Mouse (Mus musculus): ENCODE data around the gene Zfp646. TPM values are rescaled to one million over a fixed set of nuclear protein-coding genes. Genes with fewer than 3 reads are reported as not detected.

The Zfp646 gene
- polyA plus RNA-seq, 1 experiment, result 27.2 TPM

DNA sequence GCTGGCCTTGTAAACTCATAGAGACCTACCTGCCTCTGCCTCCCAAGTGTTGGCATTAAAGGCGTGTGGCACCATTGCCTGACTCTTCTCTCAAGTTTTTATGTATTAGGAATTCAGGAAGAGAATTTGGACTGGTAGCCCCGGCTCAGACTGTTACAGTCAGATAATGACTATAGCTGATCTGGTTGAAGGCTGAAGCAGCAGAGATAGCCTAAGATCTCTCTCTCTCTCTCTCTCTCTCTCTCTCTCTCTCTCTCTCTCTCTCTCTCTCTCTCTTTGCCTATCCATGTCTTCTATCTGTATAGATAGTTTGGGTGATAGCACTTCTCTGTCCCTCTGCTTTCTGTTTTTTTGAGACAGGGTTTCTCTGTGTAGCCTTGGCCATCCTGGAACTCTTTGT is 25.8 kb downstream of the Zfp646 start:
- no peak overlapping the region for H3K27ac ChIP-seq (ENCODE audit: insufficient read depth, low read length)
- WGBS, result 88% methylated on average over 2 of the region's 2 CpGs
- DNase-seq (ENCODE audit: low read depth in 1 of 2, low spot score in 2 of 2), result no peak
- no peaks in the 10 kb centered on the region; the same call in 1 of the 2 replicates for H3K4me1 ChIP-seq (ENCODE audit: control insufficient read depth, insufficient read depth, insufficient read length)
- H3K4me3 ChIP-seq (ENCODE audit: extremely low read depth, insufficient read depth, insufficient read length), result no peak overlapping the region
- no peaks in the 10 kb centered on the region for H3K27me3 ChIP-seq (ENCODE audit: control insufficient read depth, insufficient read depth, low read length)
- TF ChIP-seq CTCF (IDR thresholded peaks at IDR 0.05; ENCODE audit: extremely low read depth, insufficient read depth, insufficient read length, insufficient replicate concordance) (no peak), POLR2A (IDR thresholded peaks at IDR 0.05; ENCODE audit: low read depth, low read length) (no peak)
- peaks cover 3% of the 10 kb centered on the region for H3K36me3 ChIP-seq (ENCODE audit: control insufficient read depth, insufficient read depth, low read length)

DNA sequence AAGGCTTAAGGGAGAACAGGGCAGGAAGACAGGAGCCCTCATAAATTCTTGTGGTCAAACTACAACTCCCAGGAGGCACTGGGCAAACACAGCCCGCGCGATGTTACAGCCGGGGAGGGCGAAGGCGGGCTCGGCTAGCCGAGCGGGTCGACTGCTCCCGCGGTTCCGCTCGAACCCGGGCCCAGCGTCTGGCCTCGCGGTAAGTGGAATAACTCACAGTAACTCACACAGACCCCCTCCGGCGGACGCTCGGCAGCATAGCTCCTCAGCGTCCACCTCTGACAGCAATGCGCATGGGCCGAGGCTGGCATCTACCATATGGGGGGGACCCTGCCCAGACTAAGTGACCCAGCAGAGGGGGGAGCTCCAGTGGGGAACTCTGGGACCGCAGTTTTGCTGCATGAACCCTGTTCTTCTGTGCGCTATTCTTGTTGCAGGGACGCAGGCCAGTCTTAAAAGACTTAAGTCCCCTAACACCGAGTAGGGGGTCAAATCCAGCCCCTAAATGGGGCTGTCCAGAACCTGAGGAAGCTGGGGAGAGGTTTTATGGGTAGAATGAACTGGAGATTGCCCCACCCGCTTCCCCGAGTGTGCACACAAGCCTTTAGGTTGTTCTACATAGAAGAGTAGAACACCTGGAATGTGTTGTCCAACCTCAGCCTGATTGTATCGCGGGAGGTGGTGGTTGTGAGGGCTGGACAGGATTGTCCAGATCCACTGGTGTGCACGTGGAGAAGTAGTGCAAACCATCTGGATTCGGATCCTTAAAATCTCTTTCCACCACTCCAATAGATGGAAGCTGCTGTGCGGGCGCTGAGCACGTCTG is 28.2 kb downstream of the Zfp646 start, which contains the start of gene Bckdk:
TSS of gene Bckdk (plus strand) at position 112 of the 826 bp plus-strand sequence.
- Histone ChIP-seq H3K27me3 (ENCODE audit: control insufficient read depth, insufficient read depth, low read length) (no peaks in the 10 kb centered on the region), H3K4me1 (ENCODE audit: control insufficient read depth, insufficient read depth, insufficient read length) (no peaks in the 10 kb centered on the region; the same call in 1 of the 2 replicates), H3K4me3 (ENCODE audit: extremely low read depth, insufficient read depth, insufficient read length) (peak within 1 kb of the TSS; percentile 77), H3K27ac (ENCODE audit: insufficient read depth, low read length) (peak within 1 kb of the TSS; percentile 60), H3K36me3 (ENCODE audit: control insufficient read depth, insufficient read depth, low read length) (peaks cover 19% of the 10 kb centered on the region)
- TF ChIP-seq CTCF (IDR thresholded peaks at IDR 0.05; ENCODE audit: extremely low read depth, insufficient read depth, insufficient read length, insufficient replicate concordance) (no peak), POLR2A (IDR thresholded peaks at IDR 0.05; ENCODE audit: low read depth, low read length) (peak; percentile 63)
- WGBS, result 6% methylated on average over 38 of the region's 38 CpGs
- DNase-seq (ENCODE audit: low read depth in 1 of 2, low spot score in 2 of 2), result peak in 1 of 2 experiments; percentile 70

DNA sequence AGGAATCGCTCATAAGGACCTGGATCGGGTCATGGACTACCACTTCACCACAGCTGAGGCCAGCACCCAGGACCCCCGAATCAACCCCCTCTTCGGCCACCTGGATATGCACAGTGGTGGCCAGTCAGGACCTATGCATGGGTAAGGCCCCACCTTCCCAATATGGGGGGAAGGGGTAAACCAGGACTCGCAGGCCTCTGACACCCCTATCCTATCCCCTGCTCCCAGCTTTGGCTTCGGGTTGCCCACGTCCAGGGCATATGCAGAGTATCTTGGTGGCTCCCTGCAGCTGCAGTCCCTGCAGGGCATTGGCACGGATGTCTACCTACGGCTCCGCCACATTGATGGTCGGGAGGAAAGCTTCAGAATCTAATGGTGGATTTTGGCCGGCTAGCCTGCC is 31.9 kb downstream of the Zfp646 start:
- 95% methylated on average over 12 of the region's 12 CpGs for WGBS
- Histone ChIP-seq H3K4me1 (ENCODE audit: control insufficient read depth, insufficient read depth, insufficient read length) (no peaks in the 10 kb centered on the region; the same call in 1 of the 2 replicates), H3K36me3 (ENCODE audit: control insufficient read depth, insufficient read depth, low read length) (peaks cover 19% of the 10 kb centered on the region), H3K4me3 (ENCODE audit: extremely low read depth, insufficient read depth, insufficient read length) (no peak overlapping the region), H3K27me3 (ENCODE audit: control insufficient read depth, insufficient read depth, low read length) (no peaks in the 10 kb centered on the region), H3K27ac (ENCODE audit: insufficient read depth, low read length) (no peak overlapping the region)
- TF ChIP-seq POLR2A (IDR thresholded peaks at IDR 0.05; ENCODE audit: low read depth, low read length), result no peak
- TF ChIP-seq CTCF (IDR thresholded peaks at IDR 0.05; ENCODE audit: extremely low read depth, insufficient read depth, insufficient read length, insufficient replicate concordance), result no peak
- DNase-seq (ENCODE audit: low read depth in 1 of 2, low spot score in 2 of 2), result no peak

DNA sequence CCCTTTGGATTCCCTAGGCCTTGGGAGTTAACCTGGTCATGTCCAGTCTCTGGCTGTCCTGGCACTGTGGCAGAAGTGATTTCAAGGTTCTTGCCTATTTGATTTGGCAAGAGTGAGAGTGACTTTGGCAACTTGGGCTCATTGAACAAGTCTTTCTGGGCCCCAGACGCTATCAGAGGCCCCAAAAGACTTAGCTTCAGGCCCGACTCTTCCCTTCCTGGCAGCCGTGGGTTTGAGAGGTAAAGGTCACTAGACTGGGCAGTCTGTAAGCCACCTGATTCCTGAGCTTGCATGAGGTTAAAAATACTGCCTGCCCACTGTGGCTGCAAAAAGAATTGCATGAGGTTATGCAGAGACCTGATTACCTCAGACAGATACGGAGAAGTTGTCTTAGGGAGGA is 32.6 kb downstream of the Zfp646 start:
- Histone ChIP-seq H3K36me3 (ENCODE audit: control insufficient read depth, insufficient read depth, low read length) (peaks cover 19% of the 10 kb centered on the region), H3K4me1 (ENCODE audit: control insufficient read depth, insufficient read depth, insufficient read length) (no peaks in the 10 kb centered on the region; the same call in 1 of the 2 replicates), H3K27ac (ENCODE audit: insufficient read depth, low read length) (no peak overlapping the region), H3K27me3 (ENCODE audit: control insufficient read depth, insufficient read depth, low read length) (no peaks in the 10 kb centered on the region), H3K4me3 (ENCODE audit: extremely low read depth, insufficient read depth, insufficient read length) (no peak overlapping the region)
- TF ChIP-seq CTCF (IDR thresholded peaks at IDR 0.05; ENCODE audit: extremely low read depth, insufficient read depth, insufficient read length, insufficient replicate concordance) (no peak), POLR2A (IDR thresholded peaks at IDR 0.05; ENCODE audit: low read depth, low read length) (no peak)
- DNase-seq (ENCODE audit: low read depth in 1 of 2, low spot score in 2 of 2), result no peak
- 89% methylated on average over 4 of the region's 4 CpGs for WGBS

DNA sequence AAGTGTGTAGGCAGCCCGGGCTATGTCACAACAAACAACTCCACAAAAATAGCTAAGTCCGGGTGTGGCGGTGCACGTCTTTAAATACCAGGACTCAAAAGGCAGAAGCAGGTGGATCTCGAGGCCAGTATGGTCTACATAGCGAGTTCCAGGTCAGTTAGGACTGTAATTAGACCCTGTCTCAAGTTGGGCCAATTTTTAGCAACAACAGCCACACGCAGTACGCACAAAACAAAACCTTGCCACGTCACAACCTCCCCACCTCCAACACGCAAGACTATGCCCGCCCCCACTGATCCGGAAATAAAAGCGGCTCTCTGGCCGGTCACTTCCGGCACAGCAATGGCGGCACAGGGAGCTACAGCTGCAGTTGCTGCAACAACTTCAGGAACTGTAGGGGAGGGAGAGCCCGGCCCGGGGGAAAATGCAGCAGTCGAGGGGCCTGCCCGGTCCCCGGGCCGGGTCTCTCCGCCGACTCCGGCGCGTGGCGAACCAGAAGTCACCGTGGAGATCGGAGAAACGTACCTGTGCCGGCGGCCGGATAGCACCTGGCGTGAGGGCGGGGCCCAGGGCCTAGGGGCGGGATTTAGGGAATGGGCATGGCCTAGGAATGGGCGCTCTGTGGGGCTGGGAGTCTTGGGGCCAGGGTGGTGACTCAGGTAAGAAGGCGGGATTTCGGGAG is 36.3 kb downstream of the Zfp646 start, which contains the start of gene Kat8:
TSS of gene Kat8 (plus strand) at position 327 of the 682 bp plus-strand sequence.
- 2% methylated on average over 40 of the region's 40 CpGs for WGBS

DNA sequence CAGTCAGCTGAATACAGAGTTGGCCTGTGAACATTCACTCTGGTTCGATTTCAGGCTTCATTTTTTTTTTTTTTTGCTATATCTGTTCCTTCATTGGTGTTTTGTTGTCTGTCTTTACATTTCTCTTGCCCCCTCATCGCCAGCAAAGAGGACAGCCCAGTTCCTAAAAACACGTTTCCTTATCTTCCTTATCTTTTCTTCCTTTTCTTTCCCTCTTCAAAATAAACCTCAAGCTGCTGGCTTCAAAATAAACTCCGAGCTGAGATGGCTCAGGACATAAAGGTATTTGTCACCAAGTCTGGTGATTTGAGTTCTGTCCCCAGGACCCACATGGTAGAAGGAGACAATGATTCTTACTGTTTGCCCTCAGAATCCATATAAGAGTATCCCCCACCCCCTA is 36.9 kb downstream of the Zfp646 start:
- Histone ChIP-seq H3K4me1 (ENCODE audit: control insufficient read depth, insufficient read depth, insufficient read length) (no peaks in the 10 kb centered on the region), H3K27me3 (ENCODE audit: control insufficient read depth, insufficient read depth, low read length) (no peaks in the 10 kb centered on the region), H3K36me3 (ENCODE audit: control insufficient read depth, insufficient read depth, low read length) (peaks cover 17% of the 10 kb centered on the region), H3K27ac (ENCODE audit: insufficient read depth, low read length) (no peak overlapping the region), H3K4me3 (ENCODE audit: extremely low read depth, insufficient read depth, insufficient read length) (peak overlapping the region; percentile 78)
- 7% methylated on average over 4 of the region's 4 CpGs for WGBS
- TF ChIP-seq CTCF (IDR thresholded peaks at IDR 0.05; ENCODE audit: extremely low read depth, insufficient read depth, insufficient read length, insufficient replicate concordance) (no peak), POLR2A (IDR thresholded peaks at IDR 0.05; ENCODE audit: low read depth, low read length) (no peak)
- no peak for DNase-seq (ENCODE audit: low read depth in 1 of 2, low spot score in 2 of 2)

More for the DNA sequence above, 36.3 kb downstream of the Zfp646 start, which contains the start of gene Kat8:
- H3K27me3 ChIP-seq (ENCODE audit: control insufficient read depth, insufficient read depth, low read length), result no peaks in the 10 kb centered on the region
- peaks cover 19% of the 10 kb centered on the region for H3K36me3 ChIP-seq (ENCODE audit: control insufficient read depth, insufficient read depth, low read length)
- TF ChIP-seq CTCF (IDR thresholded peaks at IDR 0.05; ENCODE audit: extremely low read depth, insufficient read depth, insufficient read length, insufficient replicate concordance) (no peak), POLR2A (IDR thresholded peaks at IDR 0.05; ENCODE audit: low read depth, low read length) (peak; percentile 30; the same call in 1 of the 2 replicates)
- H3K27ac ChIP-seq (ENCODE audit: insufficient read depth, low read length), result peak within 1 kb of the TSS; percentile 72
- DNase-seq (ENCODE audit: low read depth in 1 of 2, low spot score in 2 of 2), result peak; percentile 81 to 83
- peak within 1 kb of the TSS; percentile 78 for H3K4me3 ChIP-seq (ENCODE audit: extremely low read depth, insufficient read depth, insufficient read length)
- no peaks in the 10 kb centered on the region for H3K4me1 ChIP-seq (ENCODE audit: control insufficient read depth, insufficient read depth, insufficient read length)

All from spleen, adult 2 months (tissue).